Mouse (Mus musculus): Measurements from ENCODE around the gene Caly. TPM values are rescaled to one million over a fixed set of nuclear protein-coding genes. Genes with fewer than 3 reads are reported as not detected.

Gene Caly
- total RNA-seq, 2 experiments from 2014 or later = 4.6 to 6.1 TPM

- DNase-seq = no peak
These were observed 39.6 kb downstream of the Caly start for GRCm38 (mm10) chr7:140042728-140043127.

- DNase-seq = no peak
These were observed 45.2 kb downstream of the Caly start for GRCm38 (mm10) chr7:140037171-140037555.

GRCm38 (mm10) chr7:140036281-140037170, 45.8 kb downstream of the Caly start, which contains the start of the genes Zfp511 and Tubgcp2:
Gene Zfp511, plus strand, starts transcription at chr7:140036391.
Gene Tubgcp2, minus strand, starts transcription at chr7:140036669.
- peak; percentile 97 to 98 for DNase-seq

- no peak for DNase-seq
These were observed 46.9 kb downstream of the Caly start for GRCm38 (mm10) chr7:140035456-140035855.

- no peak for DNase-seq
These were observed 49.0 kb downstream of the Caly start for GRCm38 (mm10) chr7:140033386-140033785.

- DNase-seq = no peak
These were observed 50.0 kb downstream of the Caly start for GRCm38 (mm10) chr7:140032366-140032765.

- no peak for DNase-seq
These were observed 50.6 kb downstream of the Caly start for GRCm38 (mm10) chr7:140031771-140032170.

Other genes with a start within 250 kb of the Caly start
- 1 to 10 TPM; 2.2 to 3.9 TPM for gene Adgra1, start 248.4 kb downstream of the Caly start, total RNA-seq (2021)
- gene Kndc1, start 187.9 kb downstream of the Caly start, total RNA-seq (2021) = under 1 TPM; 0.50 to 0.56 TPM
- gene Utf1, start 138.8 kb downstream of the Caly start, total RNA-seq (2021) = not detected
- gene 6430531B16Rik, start 103.8 kb downstream of the Caly start, total RNA-seq (2021) = not detected
- 1 to 10 TPM in 1 of 2 experiments, under 1 TPM in 1; 0.69 to 4.6 TPM for gene Adam8, start 90.0 kb downstream of the Caly start, total RNA-seq (2021)
- 10 to 100 TPM; 19.2 to 22.8 TPM for gene Zfp511, start 46.2 kb downstream of the Caly start, total RNA-seq (2021)
- 10 to 100 TPM; 24.4 to 26.0 TPM for gene Tubgcp2, start 45.9 kb downstream of the Caly start, total RNA-seq (2021)
- gene Msx3, start 33.5 kb downstream of the Caly start, total RNA-seq (2021) = not detected
- gene Prap1, start 10.8 kb upstream of the Caly start, total RNA-seq (2021) = not detected
- gene Fuom, start 19.9 kb upstream of the Caly start, total RNA-seq (2021) = 10 to 100 TPM; 45.3 to 68.5 TPM
- gene Paox, start 33.3 kb upstream of the Caly start, total RNA-seq (2021) = 10 to 100 TPM; 13.0 to 26.1 TPM
- gene Echs1, start 33.9 kb upstream of the Caly start, total RNA-seq (2021) = 100 to 1,000 TPM; 356 to 530 TPM
- gene Mtg1, start 55.0 kb upstream of the Caly start, total RNA-seq (2021) = 10 to 100 TPM; 24.4 to 34.5 TPM
- gene Sprn, start 72.3 kb upstream of the Caly start, total RNA-seq (2021) = under 1 TPM; 0.33 to 0.56 TPM
- gene Olfr522, start 82.2 kb upstream of the Caly start, total RNA-seq (2021) = not detected
- gene Olfr523, start 90.7 kb upstream of the Caly start, total RNA-seq (2021) = not detected
- not detected for gene Olfr524, start 123.4 kb upstream of the Caly start, total RNA-seq (2021)
- not detected for gene Cd163l1, start 135.7 kb upstream of the Caly start, total RNA-seq (2021)
- not detected for gene 5830411N06Rik, start 164.7 kb upstream of the Caly start, total RNA-seq (2021)
- not detected for gene Olfr525, start 238.3 kb upstream of the Caly start, total RNA-seq (2021)

Measured in adrenal gland, postnatal 36 days (tissue).